Mouse (Mus musculus): ENCODE results near the gene Coq8b.

Coq8b gene

DNA sequence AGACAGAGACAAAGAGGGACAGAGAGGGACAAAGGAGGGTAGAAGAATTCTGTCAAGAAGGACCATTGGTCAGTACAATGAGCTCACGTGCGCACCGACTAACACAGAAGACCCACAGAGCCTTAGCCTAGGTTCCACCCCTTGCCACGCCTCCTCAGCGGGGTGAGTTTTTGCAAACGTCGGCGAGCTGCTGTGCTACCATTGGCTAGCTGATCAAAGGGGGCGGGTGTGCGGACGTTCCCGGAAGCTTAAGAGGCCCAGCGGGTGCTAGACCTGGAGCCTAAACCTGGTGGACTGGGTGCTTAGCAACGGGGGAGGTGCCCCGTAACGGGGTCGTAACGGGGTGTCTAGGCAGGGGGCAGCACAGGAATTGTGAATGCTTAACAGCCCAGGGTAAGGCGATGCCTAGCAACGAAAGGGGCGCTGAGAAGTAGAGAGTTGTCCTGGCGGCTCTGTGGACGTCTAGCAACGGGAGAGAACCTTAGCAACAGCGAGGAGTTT, at the start of gene Coq8b:
Gene Coq8b (plus strand): TSS at position 243 of the 501 bp plus-strand sequence.
- peak; percentile 96 for DNase-seq

GRCm38 (mm10) chr7:27184964-27185363, 47.9 kb upstream of the Coq8b start:
- DNase-seq = no peak

DNA sequence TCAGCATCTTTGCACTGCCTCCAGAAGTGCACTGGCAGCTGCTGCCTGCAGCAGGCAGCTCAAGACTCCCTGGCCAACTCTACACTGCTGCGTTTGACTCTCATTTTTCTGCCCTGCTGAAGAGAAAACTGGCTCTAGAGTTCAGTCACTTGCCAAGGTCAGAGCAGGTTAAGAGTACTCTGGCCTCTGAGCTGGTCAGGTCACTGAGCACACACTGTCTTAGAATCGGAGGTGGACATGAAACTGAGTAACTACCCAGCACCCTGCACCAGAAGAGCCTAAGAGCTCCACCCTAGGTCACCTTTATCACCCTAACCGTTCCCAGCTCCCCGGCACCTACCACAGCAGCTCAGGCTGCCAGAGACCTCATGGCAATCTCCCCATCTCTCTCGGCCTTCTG, 46.8 kb upstream of the Coq8b start:
- no peak for DNase-seq

DNA sequence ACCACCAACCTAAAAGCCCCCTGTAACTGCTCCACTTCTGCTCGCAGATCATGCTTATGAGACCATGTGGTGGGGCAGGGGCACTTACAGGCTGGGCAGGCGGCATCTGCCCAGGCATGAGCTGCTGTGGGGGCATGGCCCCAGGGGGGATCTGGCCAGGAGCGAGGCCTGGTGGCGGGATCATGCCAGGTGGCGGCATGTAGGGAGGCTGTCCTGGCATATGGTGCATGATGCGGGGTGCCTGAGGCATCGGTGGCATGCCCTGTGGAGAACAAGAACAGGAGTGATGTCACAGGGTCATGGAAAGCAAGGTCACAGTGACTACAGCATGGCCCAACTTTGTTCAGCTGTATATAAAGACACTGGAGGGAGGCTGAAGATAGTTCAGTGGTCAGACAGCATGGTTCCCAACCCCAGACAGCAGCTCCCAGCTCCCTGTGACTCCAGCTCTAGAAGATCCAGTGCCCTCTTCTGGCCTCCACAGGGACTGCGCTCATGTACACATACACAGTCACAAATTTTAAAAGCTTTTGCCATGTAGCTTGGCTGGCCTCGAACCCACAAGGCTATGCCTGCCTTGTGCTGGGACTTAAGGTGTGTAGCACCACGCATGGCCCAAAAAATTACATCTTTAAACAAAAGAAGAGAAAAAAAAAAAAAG, 43.4 kb upstream of the Coq8b start:
- no peak for DNase-seq

DNA sequence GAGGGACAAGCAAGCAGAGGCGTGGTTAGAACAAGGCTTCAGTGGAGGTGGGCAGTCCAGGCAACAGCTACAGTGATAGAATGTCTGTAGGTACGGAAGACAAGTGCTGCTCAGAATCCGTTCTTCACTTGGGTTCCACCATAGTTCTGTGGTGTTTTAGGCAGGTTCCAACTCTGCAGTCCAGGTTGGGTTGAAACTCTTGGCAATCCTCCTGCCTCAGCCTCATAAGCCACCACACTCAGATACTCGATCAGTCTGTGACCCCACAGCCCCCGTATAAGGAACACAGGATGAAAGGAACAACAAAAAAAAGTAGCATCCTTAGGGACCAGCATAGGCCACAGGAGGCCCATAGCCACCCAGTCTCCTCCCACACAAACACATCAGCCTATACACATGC, 40.4 kb upstream of the Coq8b start:
- no peak for DNase-seq

- no peak for DNase-seq
Observed at GRCm38 (mm10) chr7:27193731-27194130, 39.1 kb upstream of the Coq8b start.

- peak; percentile 99 for DNase-seq
Observed at GRCm38 (mm10) chr7:27195681-27196611, 36.9 kb upstream of the Coq8b start, which contains the start of the genes BC024978 and Snrpa. BC024978 (plus strand) TSS chr7:27195781. Snrpa (minus strand) TSS chr7:27196271.

GRCm38 (mm10) chr7:27197136-27197535, 35.7 kb upstream of the Coq8b start:
- DNase-seq = no peak

DNA sequence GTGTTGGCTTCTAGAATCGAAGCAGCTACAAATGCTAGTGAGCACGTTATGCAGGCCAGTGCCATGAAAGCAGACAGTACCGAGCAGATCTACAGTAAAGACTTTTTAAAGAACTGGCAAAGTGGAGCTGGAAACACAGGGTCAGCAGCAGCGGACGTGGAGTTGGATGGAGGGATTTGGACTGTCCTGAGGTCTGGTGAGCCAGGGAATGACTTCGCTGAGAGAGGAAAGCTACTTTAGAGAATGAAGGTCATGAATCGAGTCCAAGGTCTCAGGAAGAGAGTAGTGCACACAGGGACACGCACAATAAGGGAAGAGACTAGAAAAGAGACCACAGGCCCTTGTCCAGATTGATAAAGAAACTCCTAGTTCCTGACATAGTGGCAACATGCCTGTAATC, 35.2 kb upstream of the Coq8b start:
- DNase-seq = no peak

DNA sequence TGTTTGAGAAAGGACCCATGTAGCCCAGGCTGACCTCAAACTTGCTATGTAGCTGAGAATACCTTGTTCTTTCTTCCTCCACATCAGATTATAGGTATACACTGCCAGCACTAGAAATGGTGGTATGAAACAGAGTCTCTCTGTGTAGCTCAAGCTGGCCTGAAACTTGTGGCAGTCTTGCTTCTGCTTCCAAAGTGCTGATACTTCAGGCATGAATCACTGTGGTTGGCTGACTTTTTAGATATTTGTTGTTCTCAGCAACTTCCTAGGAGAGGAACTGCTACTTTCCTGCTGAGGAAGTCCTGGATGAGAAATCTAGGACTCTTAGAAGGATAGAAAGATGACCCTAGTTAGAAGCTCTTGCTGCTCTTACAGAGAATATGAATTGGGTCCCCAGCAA, 34.5 kb upstream of the Coq8b start:
- no peak for DNase-seq

- DNase-seq = no peak
Observed at GRCm38 (mm10) chr7:27198779-27199178, 34.0 kb upstream of the Coq8b start.

DNA sequence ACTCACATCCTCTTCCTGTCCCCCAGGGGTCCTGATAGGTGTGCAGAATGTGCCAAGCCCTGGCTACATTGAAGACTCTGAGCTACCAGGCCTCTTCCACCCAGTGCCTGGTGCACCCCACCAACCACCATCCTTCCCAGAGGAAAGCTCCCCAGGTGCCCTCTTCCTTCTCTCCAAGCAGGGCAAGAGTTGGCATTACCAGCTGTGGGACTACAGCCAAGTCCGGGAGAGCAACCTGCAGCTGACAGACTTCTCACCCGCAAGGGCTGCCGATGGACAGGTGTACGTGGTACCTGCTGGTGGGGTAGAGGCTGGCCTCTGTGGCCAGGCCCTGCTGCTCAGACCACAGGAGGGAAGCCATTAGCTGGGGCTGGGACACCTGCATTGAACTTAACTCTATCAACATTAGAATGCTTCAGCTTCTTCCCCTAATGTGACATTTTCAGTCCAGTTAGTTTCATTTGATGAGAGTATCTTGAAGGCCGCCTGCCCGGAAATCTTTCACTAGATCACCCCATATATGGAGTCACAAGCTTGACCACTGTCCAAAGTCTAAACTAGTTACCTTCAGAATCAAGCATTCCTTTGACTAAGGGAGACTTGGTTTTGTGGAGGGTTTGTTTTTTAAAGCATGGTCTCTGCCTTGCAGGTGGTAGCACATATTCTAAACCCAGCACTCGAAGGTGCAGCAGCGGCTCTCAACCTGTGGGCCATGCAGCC, 28.9 kb upstream of the Coq8b start:
- DNase-seq = peak; percentile 28

- DNase-seq = no peak
Observed at GRCm38 (mm10) chr7:27212626-27213025, 20.2 kb upstream of the Coq8b start.

DNA sequence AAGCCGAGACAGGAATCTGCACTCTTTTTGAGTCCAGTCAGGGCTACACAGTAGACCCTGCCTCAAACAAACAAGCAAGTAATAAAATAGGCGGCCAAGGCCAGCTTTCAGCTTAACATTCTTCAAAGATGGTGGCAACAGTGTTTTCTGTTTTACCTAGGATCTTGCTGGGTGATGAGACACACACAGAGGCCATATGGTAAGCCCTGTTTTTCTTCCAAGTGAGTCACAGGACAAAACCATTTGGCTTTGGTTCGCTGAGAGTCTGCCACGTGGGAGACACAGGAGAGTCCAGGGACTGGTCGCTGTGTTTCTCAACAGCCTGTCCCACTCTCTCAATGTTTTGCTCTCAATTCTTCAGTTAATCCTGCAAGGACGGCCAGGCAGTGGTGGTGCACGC, 14.2 kb upstream of the Coq8b start:
- DNase-seq = no peak

- no peak for DNase-seq
Observed at GRCm38 (mm10) chr7:27219937-27220336, 12.9 kb upstream of the Coq8b start.

GRCm38 (mm10) chr7:27221939-27222338, 10.9 kb upstream of the Coq8b start:
- no peak for DNase-seq

DNA sequence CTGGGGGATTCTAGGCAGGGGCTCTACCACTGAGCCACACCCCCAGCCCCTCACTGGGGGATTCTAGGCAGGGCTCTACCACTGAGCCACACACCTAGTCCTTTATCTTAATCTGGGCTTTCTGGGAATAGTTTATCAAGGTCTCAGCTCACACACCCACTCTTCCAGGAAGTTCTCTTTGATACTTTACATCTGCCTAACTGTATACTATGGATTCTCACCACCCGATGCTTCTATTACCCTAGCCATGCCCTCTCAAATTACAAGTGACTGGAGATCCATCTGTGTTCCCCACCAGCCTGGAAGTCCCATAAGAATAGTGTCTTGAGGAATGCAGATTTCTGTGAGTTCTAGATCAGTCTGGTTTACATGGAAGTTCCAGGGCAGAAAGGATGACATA, 10.3 kb upstream of the Coq8b start:
- no peak for DNase-seq

GRCm38 (mm10) chr7:27224877-27225575, 7.8 kb upstream of the Coq8b start:
- DNase-seq = no peak

DNA sequence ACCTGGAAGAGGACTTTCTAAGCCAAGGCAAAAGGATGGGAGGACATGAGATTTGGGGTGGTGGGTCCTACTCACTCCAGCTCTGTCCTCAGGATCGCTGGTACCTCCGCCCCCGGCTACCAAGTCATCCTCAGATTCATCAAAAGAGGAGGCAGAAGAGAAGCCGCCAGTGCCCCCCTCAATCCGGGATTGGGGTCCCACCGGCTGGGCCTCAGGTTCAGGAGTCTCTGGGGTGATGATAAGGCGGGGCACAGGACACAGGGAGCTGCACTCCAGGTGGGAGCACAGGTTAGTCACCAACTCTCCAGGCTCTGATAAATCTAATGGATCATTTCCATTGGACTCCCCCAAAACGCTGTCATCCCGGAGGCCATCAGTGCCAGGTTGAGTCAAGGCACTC, 5.5 kb upstream of the Coq8b start:
- DNase-seq = no peak

DNA sequence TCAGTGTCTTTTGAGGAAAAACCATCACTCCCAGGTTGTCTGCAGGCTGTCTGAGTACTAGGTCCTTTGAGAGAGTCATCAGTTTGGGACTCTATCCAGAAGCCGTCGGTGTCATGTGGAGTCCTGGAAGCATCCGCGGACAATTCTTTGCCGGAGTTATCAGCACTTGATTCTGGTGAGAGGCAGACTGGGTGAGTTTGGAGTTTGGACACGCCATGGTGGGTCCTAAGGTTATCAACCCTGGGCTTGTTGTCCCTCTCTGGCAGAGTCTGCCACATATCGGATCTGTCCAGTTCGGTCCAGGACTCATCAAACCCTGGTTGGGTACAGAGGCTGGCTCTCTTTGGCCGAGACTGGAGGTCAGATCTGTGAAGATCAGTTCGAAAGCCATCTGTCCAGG, 5.1 kb upstream of the Coq8b start:
- peak; percentile 18 for DNase-seq

GRCm38 (mm10) chr7:27228281-27228821, 4.5 kb upstream of the Coq8b start, which contains the start of gene Itpkc:
Itpkc (minus strand) TSS chr7:27228661.
- DNase-seq = peak; percentile 95

GRCm38 (mm10) chr7:27228865-27229264, 4.0 kb upstream of the Coq8b start:
- no peak for DNase-seq
